Mouse (Mus musculus) kidney, adult 11 months (tissue): ENCODE results near the gene Olfr498.

Source experiments
- DNase-seq: peaks from one replicate; pipeline ENCODE4 v3.0.0; 2022

The Olfr498 gene

GRCm38 (mm10) chr7:108465026-108465425, at the start of gene Olfr498:
TSS of gene Olfr498 (plus strand) at chr7:108465326.
- DNase-seq, result no peak

GRCm38 (mm10) chr7:108420121-108420520, 45.0 kb upstream of the Olfr498 start, which contains the start of gene Olfr497:
TSS of gene Olfr497 (plus strand) at chr7:108420421.
- DNase-seq, result no peak
